Mouse (Mus musculus): ENCODE measurements around the gene Capn9. TPM values are rescaled to one million over a fixed set of nuclear protein-coding genes. Genes with fewer than 3 reads are reported as not detected.

The Capn9 gene
- polyA plus RNA-seq, 1 experiment from 2014 or later = 0.10 TPM

DNA sequence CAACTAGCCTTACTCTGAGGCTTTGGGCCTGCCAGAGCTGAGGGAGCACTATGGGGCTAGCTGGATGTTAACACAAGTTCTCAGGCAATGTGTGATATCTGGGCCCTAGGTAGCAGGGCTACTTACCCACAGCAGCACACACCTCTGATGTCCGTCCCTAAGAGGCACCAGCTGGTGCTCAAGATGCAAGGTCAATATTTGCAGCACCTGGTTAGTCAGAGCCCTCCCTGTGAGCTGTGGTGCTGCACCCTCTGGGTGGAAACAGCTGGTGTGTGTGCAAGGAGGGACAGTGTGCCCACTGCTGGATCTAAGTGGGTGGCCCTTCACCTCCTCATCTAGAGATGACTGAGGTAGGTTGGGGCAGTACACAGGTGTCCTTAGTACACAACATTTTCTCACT, 840 bp downstream of the Capn9 start:
- 63% methylated on average over 1 of the region's 1 CpGs for WGBS
- Histone ChIP-seq H3K4me3 (ENCODE audit: low read depth, low read length) (no peak overlapping the region), H3K36me3 (ENCODE audit: control insufficient read depth, insufficient read depth, low read length) (no peaks in the 10 kb centered on the region), H3K9ac (ENCODE audit: low read depth, low read length) (no peak overlapping the region), H3K4me1 (ENCODE audit: control insufficient read depth, insufficient read depth, low read length) (peaks cover 5% of the 10 kb centered on the region; the same call in 1 of the 2 replicates), H3K9me3 (ENCODE audit: control insufficient read depth, low read length) (no peaks in the 10 kb centered on the region), H3K27ac (replicated peaks; ENCODE audit: low read depth, low read length) (no peak overlapping the region), H3K27me3 (replicated peaks; ENCODE audit: control insufficient read depth, insufficient read depth, low read length) (no peaks in the 10 kb centered on the region), H3K4me2 (ENCODE audit: low read depth, low read length) (no peak overlapping the region)
- ATAC-seq (ENCODE audit: low read depth) (no peak), DNase-seq (ENCODE audit: low spot score) (no peak)

- Histone ChIP-seq H3K27ac (replicated peaks; ENCODE audit: low read depth, low read length) (no peak overlapping the region), H3K9ac (ENCODE audit: low read depth, low read length) (no peak overlapping the region), H3K27me3 (replicated peaks; ENCODE audit: control insufficient read depth, insufficient read depth, low read length) (no peaks in the 10 kb centered on the region), H3K4me3 (ENCODE audit: low read depth, low read length) (no peak overlapping the region), H3K4me2 (ENCODE audit: low read depth, low read length) (no peak overlapping the region), H3K9me3 (ENCODE audit: control insufficient read depth, low read length) (no peaks in the 10 kb centered on the region), H3K36me3 (ENCODE audit: control insufficient read depth, insufficient read depth, low read length) (no peaks in the 10 kb centered on the region), H3K4me1 (ENCODE audit: control insufficient read depth, insufficient read depth, low read length) (no peaks in the 10 kb centered on the region; the same call in 1 of the 2 replicates)
- DNase-seq (ENCODE audit: low spot score) (no peak), ATAC-seq (ENCODE audit: low read depth) (0 out of 2 replicates have a peak, but pooled peaks have one; percentile 57)
- WGBS = 39% methylated on average over 3 of the region's 3 CpGs
Measured at GRCm38 (mm10) chr8:124585718-124586425, 10.0 kb downstream of the Capn9 start.

GRCm38 (mm10) chr8:124586556-124586955, 10.6 kb downstream of the Capn9 start:
- Histone ChIP-seq H3K4me3 (ENCODE audit: low read depth, low read length) (no peak overlapping the region), H3K27me3 (replicated peaks; ENCODE audit: control insufficient read depth, insufficient read depth, low read length) (no peaks in the 10 kb centered on the region), H3K27ac (replicated peaks; ENCODE audit: low read depth, low read length) (no peak overlapping the region), H3K9me3 (ENCODE audit: control insufficient read depth, low read length) (no peaks in the 10 kb centered on the region), H3K4me1 (ENCODE audit: control insufficient read depth, insufficient read depth, low read length) (no peaks in the 10 kb centered on the region; the same call in 1 of the 2 replicates), H3K9ac (ENCODE audit: low read depth, low read length) (no peak overlapping the region), H3K4me2 (ENCODE audit: low read depth, low read length) (no peak overlapping the region), H3K36me3 (ENCODE audit: control insufficient read depth, insufficient read depth, low read length) (no peaks in the 10 kb centered on the region)
- no peak for DNase-seq (ENCODE audit: low spot score)
- 74% methylated on average over 2 of the region's 2 CpGs for WGBS
- ATAC-seq (ENCODE audit: low read depth) = no peak

DNA sequence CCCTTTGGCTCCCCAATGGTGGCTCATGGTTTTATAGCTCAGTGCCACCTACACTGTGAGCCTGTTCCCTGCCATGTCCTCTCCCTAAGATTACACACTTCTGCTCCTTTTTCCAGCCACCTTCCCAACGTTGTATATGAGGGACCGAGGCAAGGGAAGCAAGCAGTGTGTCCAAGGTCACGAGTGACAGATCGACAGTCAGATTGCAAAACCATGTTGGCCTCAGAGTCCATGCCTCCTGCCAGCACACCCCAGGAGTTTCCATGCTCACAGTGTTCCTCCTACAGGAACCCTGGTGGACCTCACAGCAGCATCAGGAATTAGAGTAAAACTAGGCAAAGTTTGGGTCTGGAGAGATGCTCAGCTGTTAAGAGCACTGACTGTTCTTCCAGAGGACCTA, 13.5 kb downstream of the Capn9 start:
- Histone ChIP-seq H3K27me3 (replicated peaks; ENCODE audit: control insufficient read depth, insufficient read depth, low read length) (no peaks in the 10 kb centered on the region), H3K36me3 (ENCODE audit: control insufficient read depth, insufficient read depth, low read length) (no peaks in the 10 kb centered on the region), H3K4me1 (ENCODE audit: control insufficient read depth, insufficient read depth, low read length) (no peaks in the 10 kb centered on the region; the same call in 1 of the 2 replicates), H3K27ac (replicated peaks; ENCODE audit: low read depth, low read length) (no peak overlapping the region), H3K9me3 (ENCODE audit: control insufficient read depth, low read length) (no peaks in the 10 kb centered on the region), H3K4me2 (ENCODE audit: low read depth, low read length) (no peak overlapping the region), H3K9ac (ENCODE audit: low read depth, low read length) (no peak overlapping the region), H3K4me3 (ENCODE audit: low read depth, low read length) (no peak overlapping the region)
- DNase-seq (ENCODE audit: low spot score) (no peak), ATAC-seq (ENCODE audit: low read depth) (no peak)
- 77% methylated on average over 4 of the region's 4 CpGs for WGBS

GRCm38 (mm10) chr8:124604066-124604465, 28.2 kb downstream of the Capn9 start:
- no peaks in the 10 kb centered on the region for H3K4me1 ChIP-seq (ENCODE audit: control insufficient read depth, insufficient read depth, low read length)
- DNase-seq (ENCODE audit: low spot score) (no peak), ATAC-seq (ENCODE audit: low read depth) (no peak)
- no peak overlapping the region for H3K9ac ChIP-seq (ENCODE audit: low read depth, low read length)
- no peaks in the 10 kb centered on the region for H3K9me3 ChIP-seq (ENCODE audit: control insufficient read depth, low read length)
- H3K27ac ChIP-seq (replicated peaks; ENCODE audit: low read depth, low read length) = no peak overlapping the region
- H3K4me2 ChIP-seq (ENCODE audit: low read depth, low read length) = no peak overlapping the region
- H3K27me3 ChIP-seq (replicated peaks; ENCODE audit: control insufficient read depth, insufficient read depth, low read length) = no peaks in the 10 kb centered on the region
- WGBS = 79% methylated on average over 5 of the region's 5 CpGs
- H3K36me3 ChIP-seq (ENCODE audit: control insufficient read depth, insufficient read depth, low read length) = no peaks in the 10 kb centered on the region
- no peak overlapping the region for H3K4me3 ChIP-seq (ENCODE audit: low read depth, low read length)

DNA sequence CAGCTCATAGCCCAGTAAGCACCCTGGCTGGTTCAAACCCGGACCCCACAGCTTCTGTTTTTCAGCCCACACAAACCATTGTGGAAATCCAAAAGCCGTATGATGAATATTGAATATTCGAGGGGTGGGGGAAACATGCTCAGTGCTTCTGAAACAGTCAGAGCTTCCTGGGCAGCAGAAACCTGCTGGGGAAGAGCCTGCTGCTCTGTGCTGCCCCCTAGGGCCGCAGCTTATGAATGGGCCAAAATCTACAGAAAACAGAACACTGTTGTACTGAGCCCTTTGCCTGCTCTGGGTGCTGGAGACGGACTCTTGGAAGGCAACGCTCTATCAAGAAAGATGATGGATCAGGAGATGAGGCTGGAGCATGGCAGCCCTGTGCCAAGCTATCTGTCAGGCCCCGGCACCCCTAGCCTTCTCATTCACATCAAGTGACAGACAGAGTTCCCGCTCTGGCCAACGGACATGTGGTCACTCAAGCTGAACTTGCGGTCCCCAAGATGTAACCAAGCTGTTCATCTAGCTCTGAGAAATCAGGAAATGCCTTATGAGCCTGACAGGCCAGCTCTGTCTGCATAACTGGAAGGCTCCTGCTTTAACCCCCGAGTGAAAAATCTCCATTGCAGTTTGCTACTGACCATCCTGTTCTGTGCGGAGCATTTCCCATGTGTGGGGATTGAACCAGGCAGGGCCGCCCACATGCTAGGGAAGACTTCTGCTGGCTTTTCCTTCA, 32.5 kb downstream of the Capn9 start:
- no peak overlapping the region for H3K27ac ChIP-seq (replicated peaks; ENCODE audit: low read depth, low read length)
- H3K36me3 ChIP-seq (ENCODE audit: control insufficient read depth, insufficient read depth, low read length) = no peaks in the 10 kb centered on the region
- H3K9ac ChIP-seq (ENCODE audit: low read depth, low read length) = no peak overlapping the region
- H3K4me1 ChIP-seq (ENCODE audit: control insufficient read depth, insufficient read depth, low read length) = no peaks in the 10 kb centered on the region
- no peak for DNase-seq (ENCODE audit: low spot score)
- H3K27me3 ChIP-seq (replicated peaks; ENCODE audit: control insufficient read depth, insufficient read depth, low read length) = no peaks in the 10 kb centered on the region
- no peak for ATAC-seq (ENCODE audit: low read depth)
- H3K4me2 ChIP-seq (ENCODE audit: low read depth, low read length) = no peak overlapping the region
- H3K4me3 ChIP-seq (ENCODE audit: low read depth, low read length) = no peak overlapping the region
- no peaks in the 10 kb centered on the region for H3K9me3 ChIP-seq (ENCODE audit: control insufficient read depth, low read length)
- 77% methylated on average over 13 of the region's 13 CpGs for WGBS

DNA sequence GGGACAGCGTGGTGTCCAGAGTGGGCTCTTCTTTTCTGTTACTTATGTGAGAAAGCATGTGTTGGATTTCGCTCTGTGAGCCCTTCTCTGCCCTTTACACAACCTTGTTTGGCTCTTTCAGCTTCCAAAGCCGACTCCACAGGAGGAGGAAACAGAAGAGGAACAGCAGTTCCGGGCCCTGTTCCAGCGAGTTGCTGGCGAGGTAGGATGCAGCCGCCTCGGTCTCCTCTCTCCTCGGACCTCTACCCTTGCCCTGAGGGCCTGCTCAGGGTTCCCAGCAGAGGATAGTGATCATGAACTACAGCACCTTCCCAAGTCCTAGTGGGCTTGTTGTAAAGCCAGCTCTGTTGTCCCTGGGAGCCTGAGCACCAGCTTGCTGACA, 33.1 kb downstream of the Capn9 start:
- H3K9me3 ChIP-seq (ENCODE audit: control insufficient read depth, low read length) = no peaks in the 10 kb centered on the region
- no peaks in the 10 kb centered on the region for H3K4me1 ChIP-seq (ENCODE audit: control insufficient read depth, insufficient read depth, low read length)
- H3K27me3 ChIP-seq (replicated peaks; ENCODE audit: control insufficient read depth, insufficient read depth, low read length) = no peaks in the 10 kb centered on the region
- 73% methylated on average over 9 of the region's 9 CpGs for WGBS
- no peaks in the 10 kb centered on the region for H3K36me3 ChIP-seq (ENCODE audit: control insufficient read depth, insufficient read depth, low read length)
- no peak overlapping the region for H3K4me2 ChIP-seq (ENCODE audit: low read depth, low read length)
- DNase-seq (ENCODE audit: low spot score) = no peak
- ATAC-seq (ENCODE audit: low read depth) = no peak
- no peak overlapping the region for H3K9ac ChIP-seq (ENCODE audit: low read depth, low read length)
- no peak overlapping the region for H3K27ac ChIP-seq (replicated peaks; ENCODE audit: low read depth, low read length)
- no peak overlapping the region for H3K4me3 ChIP-seq (ENCODE audit: low read depth, low read length)

DNA sequence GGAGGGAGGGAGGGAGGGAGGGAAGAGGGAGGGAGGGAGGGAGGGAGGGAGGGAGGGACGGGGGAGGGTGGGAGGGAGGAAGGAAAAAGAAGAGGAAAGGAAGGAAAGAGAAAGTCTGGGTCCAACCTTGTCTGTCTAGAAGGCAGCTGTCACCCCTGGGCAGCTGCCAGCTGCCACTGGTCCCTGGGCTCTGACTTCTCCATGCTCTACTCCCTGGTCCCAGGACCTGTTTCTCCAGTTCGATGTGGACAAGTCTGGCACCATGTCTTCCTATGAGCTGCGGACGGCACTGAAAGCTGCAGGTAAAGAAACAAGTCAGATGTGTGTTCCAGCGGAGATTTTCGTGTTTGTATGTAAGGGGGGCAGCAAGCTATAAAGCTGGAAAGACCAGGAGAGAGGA, 38.4 kb downstream of the Capn9 start:
- peaks cover 6% of the 10 kb centered on the region; the same call in 1 of the 2 replicates for H3K27me3 ChIP-seq (replicated peaks; ENCODE audit: control insufficient read depth, insufficient read depth, low read length)
- ATAC-seq (ENCODE audit: low read depth) = no peak

More for the DNA sequence above, 38.4 kb downstream of the Capn9 start:
- no peaks in the 10 kb centered on the region for H3K4me1 ChIP-seq (ENCODE audit: control insufficient read depth, insufficient read depth, low read length)
- H3K9ac ChIP-seq (ENCODE audit: low read depth, low read length) = no peak overlapping the region
- 76% methylated on average over 5 of the region's 6 CpGs for WGBS
- no peaks in the 10 kb centered on the region for H3K36me3 ChIP-seq (ENCODE audit: control insufficient read depth, insufficient read depth, low read length)
- no peaks in the 10 kb centered on the region for H3K9me3 ChIP-seq (ENCODE audit: control insufficient read depth, low read length)
- no peak for DNase-seq (ENCODE audit: low spot score)
- H3K4me3 ChIP-seq (ENCODE audit: low read depth, low read length) = no peak overlapping the region
- no peak overlapping the region for H3K27ac ChIP-seq (replicated peaks; ENCODE audit: low read depth, low read length)
- no peak overlapping the region for H3K4me2 ChIP-seq (ENCODE audit: low read depth, low read length)
